ENCODE assay signal across 7 mouse cellular contexts in genomic region chr16:30309395-30310170, GRCm38 (mm10). TPM values are rescaled to one million over a fixed set of nuclear protein-coding genes. Genes with fewer than 3 reads are reported as not detected.
DNase-seq lines count a peak whose midpoint lies in the region; ATAC-seq lines count a peak whose summit lies in the region.

No protein-coding gene starts in this region.

- ATAC-seq in lung, embryonic 15.5 days (ENCODE audit: borderline replicate concordance, extremely low read depth, low FRiP score, low TSS enrichment) = no peak
- ATAC-seq in forebrain, embryonic 13.5 days = no peak; the same call in 1 of the 2 replicates
- peak; percentile 45 for ATAC-seq in megakaryocyte-erythroid progenitor cell, adult 5-6 weeks (replicated peaks; ENCODE audit: low FRiP score, low TSS enrichment, poor library complexity, severe bottlenecking)

- no peak overlapping the region for H3K9ac ChIP-seq in lung, embryonic 15.5 days
- peak overlapping the region; percentile 67 for H3K9ac ChIP-seq in forebrain, embryonic 13.5 days

- H3K27me3 ChIP-seq in lung, embryonic 15.5 days = peaks cover 55% of the 10 kb centered on the region
- H3K27me3 ChIP-seq in forebrain, embryonic 13.5 days = peaks cover 57% of the 10 kb centered on the region

- 5% methylated on average over 34 of the region's 34 CpGs for WGBS in lung, embryonic 15.5 days
- 4% methylated on average over 34 of the region's 34 CpGs for WGBS in forebrain, embryonic 13.5 days

- H3K4me2 ChIP-seq in lung, embryonic 15.5 days = peak overlapping the region; percentile 99
- H3K4me2 ChIP-seq in forebrain, embryonic 13.5 days = peak overlapping the region; percentile 91

- peaks cover 24% of the 10 kb centered on the region for H3K4me1 ChIP-seq in lung, embryonic 15.5 days
- peaks cover 22% of the 10 kb centered on the region for H3K4me1 ChIP-seq in forebrain, embryonic 13.5 days

- H3K4me3 ChIP-seq in lung, embryonic 15.5 days = peak overlapping the region; percentile 56
- peak overlapping the region; percentile 52 for H3K4me3 ChIP-seq in forebrain, embryonic 13.5 days

- no peaks in the 10 kb centered on the region for H3K36me3 ChIP-seq in lung, embryonic 15.5 days
- peaks cover under 1% of the 10 kb centered on the region; the same call in 1 of the 2 replicates for H3K36me3 ChIP-seq in forebrain, embryonic 13.5 days (ENCODE audit: poor library complexity, severe bottlenecking)

- no peak for DNase-seq in lung, postnatal 14 days
- peak; percentile 13 for DNase-seq in c-Kit-positive CD71-positive TER-119-positive erythroid progenitor cells, embryonic 14.5 days (ENCODE audit: low spot score)
- peak; percentile 13 for DNase-seq in kidney, adult 9 months
- peak; percentile 35 for DNase-seq in thymus, postnatal 4 days

- no peaks in the 10 kb centered on the region for H3K9me3 ChIP-seq in lung, embryonic 15.5 days
- H3K9me3 ChIP-seq in forebrain, embryonic 13.5 days (replicated peaks) = no peaks in the 10 kb centered on the region

- no peak overlapping the region for H3K27ac ChIP-seq in lung, embryonic 15.5 days
- no peak overlapping the region for H3K27ac ChIP-seq in forebrain, embryonic 13.5 days

RNA-seq across cellular contexts. Expression of gene Gp5, which starts 1.0 kb away (rescaled TPM):
- 2.5 TPM in 2 replicates for polyA plus RNA-seq in lung, embryonic 15.5 days (2015; fragmentation: Nextera tagmentation; extraction: Ambion mirVana)
- 0.34 and 0.64 TPM in 2 replicates for polyA plus RNA-seq in forebrain, embryonic 13.5 days (2015; fragmentation: Nextera tagmentation; extraction: Ambion mirVana)
- total RNA-seq in megakaryocyte-erythroid progenitor cell, adult 5-6 weeks (2014; fragmentation: Nextera tagmentation) = 9.4 and 13.1 TPM in 2 replicates
- 14.5 and 17.1 TPM in 2 replicates for total RNA-seq in megakaryocyte-erythroid progenitor cell, adult 5-6 weeks (2017)

RNA-seq across cellular contexts. Expression of gene Lrrc15, which starts 26.5 kb away (rescaled TPM):
- polyA plus RNA-seq in lung, embryonic 15.5 days (2015; fragmentation: Nextera tagmentation; extraction: Ambion mirVana) = 0.29 and 0.34 TPM in 2 replicates
- polyA plus RNA-seq in forebrain, embryonic 13.5 days (2015; fragmentation: Nextera tagmentation; extraction: Ambion mirVana) = 0.08 and 0.09 TPM in 2 replicates
- not detected in 2 replicates for total RNA-seq in megakaryocyte-erythroid progenitor cell, adult 5-6 weeks (2014; fragmentation: Nextera tagmentation)
- total RNA-seq in megakaryocyte-erythroid progenitor cell, adult 5-6 weeks (2017) = not detected in 2 replicates

RNA-seq across cellular contexts. Expression of gene Cpn2, which starts 42.3 kb away (rescaled TPM):
- polyA plus RNA-seq in lung, embryonic 15.5 days (2015; fragmentation: Nextera tagmentation; extraction: Ambion mirVana) = 0.04 TPM in 1 of 2 replicates, not detected in the other
- not detected in 2 replicates for polyA plus RNA-seq in forebrain, embryonic 13.5 days (2015; fragmentation: Nextera tagmentation; extraction: Ambion mirVana)
- not detected in 2 replicates for total RNA-seq in megakaryocyte-erythroid progenitor cell, adult 5-6 weeks (2014; fragmentation: Nextera tagmentation)
- total RNA-seq in megakaryocyte-erythroid progenitor cell, adult 5-6 weeks (2017) = not detected in 2 replicates
